Mouse (Mus musculus) cerebellum, adult 2 months (tissue): ENCODE data around the gene Faf2. TPM values are rescaled to one million over a fixed set of nuclear protein-coding genes. Genes with fewer than 3 reads are reported as not detected.

Experiments
- DNase-seq, 2 experiments: peaks; one replicate each; pipeline ENCODE4 v3.0.0; 2021
- H3K27ac ChIP-seq: fragments of 200-500 bp; 2 replicates; pipeline ENCODE4 v1.5.1; 2012; ENCODE audit warnings: low read length, control low read depth, inconsistent platforms; ENCODE audit not compliant: insufficient read depth
- H3K27me3 ChIP-seq: fragments of 200-500 bp; 2 replicates; pipeline ENCODE4 v1.6.1; 2012; ENCODE audit warnings: inconsistent platforms, mild to moderate bottlenecking, low read length, moderate library complexity; ENCODE audit not compliant: control insufficient read depth, insufficient read depth
- H3K4me1 ChIP-seq: fragments of 200-500 bp; 2 replicates; pipeline ENCODE4 v1.6.1; 2011; ENCODE audit warnings: low read length; ENCODE audit not compliant: control insufficient read depth, insufficient read depth
- H3K4me3 ChIP-seq: fragments of 200-500 bp; replicated peaks from 2 replicates; pipeline ENCODE3; 2011; ENCODE audit warnings: mild to moderate bottlenecking, low read depth, low read length, control low read depth; ENCODE audit not compliant: insufficient read depth
- CTCF ChIP-seq: fragments of 200-500 bp; IDR thresholded peaks from 2 replicates; pipeline ENCODE4 v1.5.1; 2011; ENCODE audit warnings: low read depth, mild to moderate bottlenecking, control low read depth, low read length, moderate library complexity, borderline replicate concordance; ENCODE audit not compliant: insufficient read depth
- POLR2A ChIP-seq: fragments of 200-500 bp; IDR thresholded peaks from 2 replicates; pipeline ENCODE4 v1.6.1; 2011; ENCODE audit warnings: low read length, control low read depth, borderline replicate concordance; ENCODE audit not compliant: insufficient read depth
- WGBS: fragments of 180-500 bp; shearing (Covaris S2); methylation state at CpG from one replicate; pipeline ENCODE4 v1.1.7; 2018; 5-methylcytosine and 5-hydroxymethylcytosine counted together
- polyA plus RNA-seq: library from polyadenylated mRNA; depleted of rRNA; stranded (reverse); fragments of >200 nt; gene quantifications from 2 replicates; pipeline ENCODE4 v1.2.3, GENCODE M21; 2012; rRNA removed

Faf2 gene
- 38.3 and 39.2 TPM in 2 replicates for polyA plus RNA-seq

GRCm38 (mm10) chr13:54621155-54621932, at the start of gene Faf2:
TSS of gene Faf2 (plus strand) at chr13:54621784.
- WGBS, result 12% methylated on average over 44 of the region's 44 CpGs
- DNase-seq, result peak; percentile 97 to 100
- Histone ChIP-seq H3K4me3 (peak within 1 kb of the TSS; percentile 83), H3K27me3 (no peaks in the 10 kb centered on the region), H3K4me1 (peaks cover 4% of the 10 kb centered on the region), H3K27ac (peak within 1 kb of the TSS; percentile 60)
- TF ChIP-seq POLR2A, result peak; percentile 77; the same call in 1 of the 2 replicates
- peak; percentile 86; the same call in 1 of the 2 replicates for TF ChIP-seq CTCF

GRCm38 (mm10) chr13:54572621-54573020, 49.0 kb upstream of the Faf2 start:
- WGBS, result 87% methylated on average over 4 of the region's 4 CpGs
- H3K4me3 ChIP-seq, result no peak overlapping the region
- no peak for DNase-seq
- no peaks in the 10 kb centered on the region; the same call in 1 of the 2 replicates for H3K4me1 ChIP-seq
- TF ChIP-seq CTCF, result no peak
- TF ChIP-seq POLR2A, result no peak
- no peak overlapping the region for H3K27ac ChIP-seq
- no peaks in the 10 kb centered on the region for H3K27me3 ChIP-seq

GRCm38 (mm10) chr13:54574854-54575481, 46.6 kb upstream of the Faf2 start, which contains the start of gene Arl10:
TSS of gene Arl10 (plus strand) at chr13:54575015.
- WGBS, result under 1% methylated on average over 55 of the region's 55 CpGs

GRCm38 (mm10) chr13:54575489-54575888, 46.1 kb upstream of the Faf2 start:
- peak overlapping the region; percentile 73 for H3K4me3 ChIP-seq
- H3K27me3 ChIP-seq, result no peaks in the 10 kb centered on the region
- TF ChIP-seq CTCF, result no peak
- TF ChIP-seq POLR2A, result no peak
- no peak overlapping the region for H3K27ac ChIP-seq
- peaks cover 3% of the 10 kb centered on the region for H3K4me1 ChIP-seq
- 2% methylated on average over 19 of the region's 19 CpGs for WGBS
- no peak for DNase-seq

More at GRCm38 (mm10) chr13:54574854-54575481, 46.6 kb upstream of the Faf2 start, which contains the start of gene Arl10:
- peak; percentile 74 to 78 for DNase-seq
- Histone ChIP-seq H3K27ac (no peak within 1 kb of the TSS; the same call in 1 of the 2 replicates), H3K27me3 (no peaks in the 10 kb centered on the region), H3K4me3 (peak within 1 kb of the TSS; percentile 73), H3K4me1 (peaks cover 3% of the 10 kb centered on the region)
- TF ChIP-seq CTCF (no peak), POLR2A (peak; percentile 46; the same call in 1 of the 2 replicates)

- Histone ChIP-seq H3K4me1 (peaks cover 6% of the 10 kb centered on the region), H3K4me3 (no peak overlapping the region), H3K27me3 (no peaks in the 10 kb centered on the region), H3K27ac (no peak overlapping the region)
- TF ChIP-seq POLR2A, result no peak
- no peak for TF ChIP-seq CTCF
- DNase-seq, result no peak
- 69% methylated on average over 21 of the region's 21 CpGs for WGBS
Observed at GRCm38 (mm10) chr13:54577652-54578507, 43.7 kb upstream of the Faf2 start.

GRCm38 (mm10) chr13:54581385-54581784, 40.2 kb upstream of the Faf2 start:
- H3K27me3 ChIP-seq, result no peaks in the 10 kb centered on the region
- peaks cover 6% of the 10 kb centered on the region for H3K4me1 ChIP-seq
- no peak overlapping the region for H3K4me3 ChIP-seq
- no peak for DNase-seq
- WGBS, result 20% methylated on average over 2 of the region's 2 CpGs
- no peak for TF ChIP-seq POLR2A
- TF ChIP-seq CTCF, result no peak
- H3K27ac ChIP-seq, result no peak overlapping the region

- no peak for DNase-seq
- TF ChIP-seq POLR2A (no peak), CTCF (no peak)
- WGBS, result 24% methylated on average over 10 of the region's 10 CpGs
- H3K27me3 ChIP-seq, result no peaks in the 10 kb centered on the region
- H3K4me1 ChIP-seq, result peaks cover 6% of the 10 kb centered on the region
- H3K27ac ChIP-seq, result no peak overlapping the region
- no peak overlapping the region for H3K4me3 ChIP-seq
Observed at GRCm38 (mm10) chr13:54582126-54582525, 39.5 kb upstream of the Faf2 start.
